Mouse (Mus musculus): ENCODE results near the gene Nmbr. TPM values are rescaled to one million over a fixed set of nuclear protein-coding genes. Genes with fewer than 3 reads are reported as not detected.

Nmbr gene
- not detected in 2 replicates for polyA plus RNA-seq (2012; ENCODE audit: insufficient read depth, insufficient read length, low replicate concordance, missing spikeins)

GRCm38 (mm10) chr10:14705072-14706066, at the start of gene Nmbr, which contains the start of gene Vta1:
Gene Nmbr (plus strand): TSS chr10:14705591.
Gene Vta1 (minus strand): TSS chr10:14705560.
- TF ChIP-seq POLR2A (IDR thresholded peaks at IDR 0.05; ENCODE audit: insufficient read depth, low read depth, low read length): no peak; the same call in 1 of the 2 replicates
- TF ChIP-seq CTCF (IDR thresholded peaks at IDR 0.05; ENCODE audit: insufficient read depth, low read depth, low read length): no peak

GRCm38 (mm10) chr10:14660875-14661274, 44.5 kb upstream of the Nmbr start:
- H3K27ac ChIP-seq (ENCODE audit: insufficient read depth, low read depth, low read length): no peak overlapping the region
- TF ChIP-seq POLR2A (IDR thresholded peaks at IDR 0.05; ENCODE audit: insufficient read depth, low read depth, low read length): no peak
- TF ChIP-seq CTCF (IDR thresholded peaks at IDR 0.05; ENCODE audit: insufficient read depth, low read depth, low read length): no peak
- H3K4me3 ChIP-seq (ENCODE audit: insufficient read depth, low read depth, low read length): no peak overlapping the region
- WGBS: 81% methylated on average over 2 of the region's 2 CpGs
- no peaks in the 10 kb centered on the region for H3K4me1 ChIP-seq (ENCODE audit: control insufficient read depth, insufficient read depth, low read length)

More at GRCm38 (mm10) chr10:14705072-14706066, at the start of gene Nmbr, which contains the start of gene Vta1:
- no peaks in the 10 kb centered on the region for H3K4me1 ChIP-seq (ENCODE audit: control insufficient read depth, insufficient read depth, low read length)
- no peak within 1 kb of the TSS for H3K27ac ChIP-seq (ENCODE audit: insufficient read depth, low read depth, low read length)
- H3K4me3 ChIP-seq (ENCODE audit: insufficient read depth, low read depth, low read length): peak within 1 kb of the TSS; percentile 83
- 1% methylated on average over 50 of the region's 50 CpGs for WGBS

DNA sequence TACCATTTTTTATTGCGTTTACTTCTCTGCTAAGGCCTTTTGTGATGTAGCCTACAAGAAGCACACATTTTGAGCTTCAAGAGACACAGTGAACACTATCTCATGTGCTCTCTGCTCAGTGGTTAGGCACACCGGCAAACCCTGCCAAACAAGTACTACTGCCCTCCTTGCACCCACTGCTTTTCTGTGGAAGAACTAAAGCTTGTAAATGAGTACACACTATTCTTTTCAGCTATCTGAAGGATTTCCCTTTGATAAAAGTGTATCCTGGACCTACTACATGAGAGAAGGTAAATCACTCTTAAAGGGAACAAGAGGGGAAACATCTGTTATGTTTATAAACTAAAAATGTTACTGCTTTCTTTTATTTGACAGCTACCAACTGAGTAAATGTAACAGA, 39.2 kb upstream of the Nmbr start:
- Histone ChIP-seq H3K4me3 (ENCODE audit: insufficient read depth, low read depth, low read length) (no peak overlapping the region), H3K27ac (ENCODE audit: insufficient read depth, low read depth, low read length) (no peak overlapping the region), H3K4me1 (ENCODE audit: control insufficient read depth, insufficient read depth, low read length) (no peaks in the 10 kb centered on the region)
- TF ChIP-seq CTCF (IDR thresholded peaks at IDR 0.05; ENCODE audit: insufficient read depth, low read depth, low read length) (no peak), POLR2A (IDR thresholded peaks at IDR 0.05; ENCODE audit: insufficient read depth, low read depth, low read length) (no peak)
- WGBS: 96% methylated on average over 2 of the region's 2 CpGs

DNA sequence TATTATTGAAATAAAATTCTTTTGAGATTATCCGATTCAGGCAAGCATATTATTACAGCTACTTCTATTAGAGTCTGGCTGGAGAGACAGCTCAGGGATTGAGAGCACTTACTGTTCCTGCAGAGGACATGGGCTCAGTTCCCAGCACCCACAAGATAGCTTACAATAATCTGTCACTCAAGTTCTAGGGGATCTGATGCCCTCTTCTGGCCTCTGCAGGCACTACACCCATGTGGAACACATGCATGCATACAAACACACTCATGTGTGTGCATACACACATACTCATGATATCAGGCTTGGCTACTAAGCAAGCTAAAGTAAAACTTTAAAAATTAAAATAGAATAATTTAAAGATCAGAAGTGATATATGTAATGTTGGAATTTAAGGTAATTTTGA, 19.7 kb upstream of the Nmbr start:
- no peaks in the 10 kb centered on the region for H3K4me1 ChIP-seq (ENCODE audit: control insufficient read depth, insufficient read depth, low read length)
- H3K4me3 ChIP-seq (ENCODE audit: insufficient read depth, low read depth, low read length): no peak overlapping the region
- TF ChIP-seq CTCF (IDR thresholded peaks at IDR 0.05; ENCODE audit: insufficient read depth, low read depth, low read length): no peak
- TF ChIP-seq POLR2A (IDR thresholded peaks at IDR 0.05; ENCODE audit: insufficient read depth, low read depth, low read length): no peak
- WGBS: 100% methylated on average over 1 of the region's 1 CpGs
- H3K27ac ChIP-seq (ENCODE audit: insufficient read depth, low read depth, low read length): no peak overlapping the region

- WGBS: 89% methylated on average over 6 of the region's 6 CpGs
- no peak overlapping the region for H3K27ac ChIP-seq (ENCODE audit: insufficient read depth, low read depth, low read length)
- TF ChIP-seq CTCF (IDR thresholded peaks at IDR 0.05; ENCODE audit: insufficient read depth, low read depth, low read length): no peak
- TF ChIP-seq POLR2A (IDR thresholded peaks at IDR 0.05; ENCODE audit: insufficient read depth, low read depth, low read length): no peak
- H3K4me3 ChIP-seq (ENCODE audit: insufficient read depth, low read depth, low read length): no peak overlapping the region
- no peaks in the 10 kb centered on the region for H3K4me1 ChIP-seq (ENCODE audit: control insufficient read depth, insufficient read depth, low read length)
Measured at GRCm38 (mm10) chr10:14688785-14689442, 16.5 kb upstream of the Nmbr start.

GRCm38 (mm10) chr10:14690349-14690748, 15.0 kb upstream of the Nmbr start:
- WGBS: 56% methylated on average over 3 of the region's 3 CpGs
- H3K27ac ChIP-seq (ENCODE audit: insufficient read depth, low read depth, low read length): no peak overlapping the region
- TF ChIP-seq POLR2A (IDR thresholded peaks at IDR 0.05; ENCODE audit: insufficient read depth, low read depth, low read length) (no peak), CTCF (IDR thresholded peaks at IDR 0.05; ENCODE audit: insufficient read depth, low read depth, low read length) (no peak)

GRCm38 (mm10) chr10:14703239-14703638, 2.2 kb upstream of the Nmbr start:
- TF ChIP-seq CTCF (IDR thresholded peaks at IDR 0.05; ENCODE audit: insufficient read depth, low read depth, low read length): no peak
- no peak for TF ChIP-seq POLR2A (IDR thresholded peaks at IDR 0.05; ENCODE audit: insufficient read depth, low read depth, low read length)
- 28% methylated on average over 1 of the region's 1 CpGs for WGBS
- no peaks in the 10 kb centered on the region for H3K4me1 ChIP-seq (ENCODE audit: control insufficient read depth, insufficient read depth, low read length)
- H3K27ac ChIP-seq (ENCODE audit: insufficient read depth, low read depth, low read length): no peak overlapping the region
- no peak overlapping the region for H3K4me3 ChIP-seq (ENCODE audit: insufficient read depth, low read depth, low read length)

More at GRCm38 (mm10) chr10:14690349-14690748, 15.0 kb upstream of the Nmbr start:
- Histone ChIP-seq H3K4me3 (ENCODE audit: insufficient read depth, low read depth, low read length) (no peak overlapping the region), H3K4me1 (ENCODE audit: control insufficient read depth, insufficient read depth, low read length) (no peaks in the 10 kb centered on the region)

DNA sequence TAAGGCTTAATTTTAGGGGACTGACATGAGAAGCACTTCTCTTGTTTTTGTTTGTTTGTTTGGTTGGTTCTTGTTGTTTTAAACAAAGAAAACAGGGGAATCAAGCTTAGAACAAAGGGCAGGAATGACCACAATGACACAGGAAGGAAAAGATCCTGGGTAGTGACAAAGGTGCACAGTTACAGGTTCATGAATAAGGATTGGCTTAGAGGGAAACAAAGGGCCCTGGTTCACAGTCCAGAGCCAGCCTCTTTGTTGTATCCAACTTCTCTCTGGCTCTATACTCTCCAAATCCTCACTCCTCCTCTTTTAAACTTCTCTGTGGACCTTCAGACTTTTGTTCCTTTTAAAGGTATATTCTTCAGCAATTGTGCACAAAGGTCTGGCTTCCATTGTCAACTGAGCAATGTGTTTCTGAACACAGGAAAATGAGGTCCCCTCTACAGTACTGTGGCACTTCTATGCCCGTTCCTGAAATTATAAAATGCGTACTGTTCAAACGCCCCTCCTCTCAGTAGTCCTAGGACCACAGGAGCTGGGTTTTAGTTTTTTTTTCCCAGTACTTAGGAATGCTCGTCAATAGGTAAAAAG, 1.5 kb upstream of the Nmbr start:
- TF ChIP-seq POLR2A (IDR thresholded peaks at IDR 0.05; ENCODE audit: insufficient read depth, low read depth, low read length): no peak
- no peak for TF ChIP-seq CTCF (IDR thresholded peaks at IDR 0.05; ENCODE audit: insufficient read depth, low read depth, low read length)
- Histone ChIP-seq H3K27ac (ENCODE audit: insufficient read depth, low read depth, low read length) (no peak overlapping the region), H3K4me3 (ENCODE audit: insufficient read depth, low read depth, low read length) (no peak overlapping the region), H3K4me1 (ENCODE audit: control insufficient read depth, insufficient read depth, low read length) (no peaks in the 10 kb centered on the region)
- 12% methylated on average over 4 of the region's 4 CpGs for WGBS

All from olfactory bulb, adult 2 months (tissue).